Mouse (Mus musculus) lung, embryonic 16.5 days (tissue): ENCODE results near the gene Tnik. TPM values are rescaled to one million over a fixed set of nuclear protein-coding genes. Genes with fewer than 3 reads are reported as not detected.

Experiments used
- ATAC-seq: fragments of 200-750 bp; cut with Nextera tagmentation; 2 replicates; pipeline ENCODE4 v1.8.0; 2017; ENCODE audit warnings: low read depth, mild to moderate bottlenecking, moderate library complexity
- H3K27ac ChIP-seq: fragments of 300-500 bp; sonication (generic); 2 replicates; pipeline ENCODE4 v1.5.1; 2014; ENCODE audit warnings: mild to moderate bottlenecking, control low read depth, low read length
- H3K27me3 ChIP-seq: fragments of 300-500 bp; sonication (generic); 2 replicates; pipeline ENCODE4 v1.6.1; 2014; ENCODE audit warnings: low read depth, low read length, mixed read lengths; ENCODE audit not compliant: control insufficient read depth, insufficient read depth
- H3K36me3 ChIP-seq: fragments of 300-500 bp; sonication (generic); 2 replicates; pipeline ENCODE4 v1.6.1; 2014; ENCODE audit warnings: low read length; ENCODE audit not compliant: control insufficient read depth, insufficient read depth
- H3K4me1 ChIP-seq: fragments of 300-500 bp; sonication (generic); replicated peaks from 2 replicates; pipeline ENCODE4 v1.6.1; 2014; ENCODE audit warnings: low read length, mixed read lengths; ENCODE audit not compliant: control insufficient read depth, insufficient read depth
- H3K4me2 ChIP-seq: fragments of 300-500 bp; sonication (generic); 2 replicates; pipeline ENCODE4 v1.6.1; 2014; ENCODE audit warnings: low read depth, low read length, control low read depth
- H3K4me3 ChIP-seq: fragments of 300-500 bp; sonication (generic); 2 replicates; pipeline ENCODE4 v1.5.1; 2014; ENCODE audit warnings: mild to moderate bottlenecking, low read length, control low read depth
- H3K9ac ChIP-seq: fragments of 300-500 bp; sonication (generic); 2 replicates; pipeline ENCODE4 v1.6.1; 2014; ENCODE audit warnings: low read length, control low read depth
- H3K9me3 ChIP-seq: fragments of 300-500 bp; sonication (generic); 2 replicates; pipeline ENCODE4 v1.6.1; 2016; ENCODE audit warnings: low read length; ENCODE audit not compliant: control insufficient read depth
- WGBS: fragments of 180-500 bp; shearing (Covaris S2); extraction: QIAGEN DNeasy Blood & Tissue Kit; methylation state at CpG from one replicate; pipeline ENCODE4 v1.1.7; 2014; 5-methylcytosine and 5-hydroxymethylcytosine counted together
- polyA plus RNA-seq: library from polyadenylated mRNA; unstranded; fragments of >200 nt; fragmentation: Nextera tagmentation; extraction: Ambion mirVana; gene quantifications from 2 replicates; pipeline ENCODE4 v1.2.1, GENCODE M21; 2015

Gene Tnik
- polyA plus RNA-seq, 1 experiment from 2014 or later = 10.4 TPM

GRCm38 (mm10) chr3:28599476-28599875 is 336.5 kb downstream of the Tnik start:
- H3K9me3 ChIP-seq = no peaks in the 10 kb centered on the region
- no peaks in the 10 kb centered on the region for H3K36me3 ChIP-seq
- H3K9ac ChIP-seq = no peak overlapping the region

GRCm38 (mm10) chr3:28606741-28607140 is 343.7 kb downstream of the Tnik start:
- H3K9me3 ChIP-seq = no peaks in the 10 kb centered on the region
- WGBS = 52% methylated on average over 1 of the region's 1 CpGs
- no peak overlapping the region for H3K4me2 ChIP-seq
- no peaks in the 10 kb centered on the region for H3K4me1 ChIP-seq
- no peak overlapping the region for H3K9ac ChIP-seq
- H3K4me3 ChIP-seq = no peak overlapping the region
- no peaks in the 10 kb centered on the region for H3K27me3 ChIP-seq
- no peak overlapping the region for H3K27ac ChIP-seq
- ATAC-seq = no peak
- H3K36me3 ChIP-seq = no peaks in the 10 kb centered on the region

More at GRCm38 (mm10) chr3:28599476-28599875, 336.5 kb downstream of the Tnik start:
- WGBS = 82% methylated on average over 2 of the region's 2 CpGs
- Histone ChIP-seq H3K27me3 (no peaks in the 10 kb centered on the region), H3K4me2 (no peak overlapping the region), H3K27ac (no peak overlapping the region), H3K4me3 (no peak overlapping the region), H3K4me1 (no peaks in the 10 kb centered on the region)
- ATAC-seq = no peak

DNA sequence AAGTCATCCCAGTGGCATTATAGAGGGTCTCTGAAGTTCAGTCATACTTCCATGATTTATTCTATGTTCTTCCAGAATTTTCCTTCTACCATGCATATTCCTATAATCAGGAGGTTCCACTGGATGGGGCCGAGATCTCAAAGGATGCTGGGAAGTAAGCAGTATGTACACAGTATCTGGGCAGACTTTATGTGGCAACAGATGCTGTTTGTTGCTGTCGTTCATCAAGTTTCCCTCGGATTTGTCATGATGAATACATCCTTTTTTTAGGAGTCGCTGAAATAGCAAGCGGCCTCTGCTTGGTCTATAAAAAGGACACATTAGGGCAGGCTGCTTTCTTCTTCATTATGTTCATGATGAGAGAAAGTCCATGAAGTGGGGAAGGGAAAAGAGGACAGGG is 349.3 kb downstream of the Tnik start:
- Histone ChIP-seq H3K9me3 (no peaks in the 10 kb centered on the region), H3K27me3 (no peaks in the 10 kb centered on the region)
- 74% methylated on average over 5 of the region's 5 CpGs for WGBS

DNA sequence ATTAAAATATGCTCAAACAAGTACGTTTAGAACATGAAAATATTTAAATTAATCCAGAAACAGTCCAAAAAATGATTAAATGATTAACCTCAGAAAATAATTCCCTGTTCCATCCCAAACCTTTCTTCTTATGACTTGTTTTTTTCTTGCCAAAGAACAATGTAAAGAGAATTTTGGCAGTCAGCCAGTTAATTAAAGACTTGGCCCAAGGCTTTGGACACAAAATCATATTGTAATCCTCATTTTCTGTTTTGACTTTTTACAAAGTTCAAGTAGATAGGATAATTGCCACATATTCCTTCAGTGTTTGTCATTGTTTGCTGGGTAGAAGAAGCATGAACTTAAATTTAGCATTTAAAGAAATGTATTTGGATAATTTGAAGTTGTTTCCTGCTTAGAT is 353.4 kb downstream of the Tnik start:
- 34% methylated on average over 1 of the region's 1 CpGs for WGBS
- H3K36me3 ChIP-seq = no peaks in the 10 kb centered on the region
- H3K4me3 ChIP-seq = no peak overlapping the region
- no peak overlapping the region for H3K4me2 ChIP-seq
- no peaks in the 10 kb centered on the region for H3K4me1 ChIP-seq
- no peaks in the 10 kb centered on the region for H3K9me3 ChIP-seq
- no peak overlapping the region for H3K9ac ChIP-seq
- no peaks in the 10 kb centered on the region for H3K27me3 ChIP-seq
- H3K27ac ChIP-seq = no peak overlapping the region
- ATAC-seq = no peak

More for the DNA sequence above, 349.3 kb downstream of the Tnik start:
- no peak overlapping the region for H3K9ac ChIP-seq
- no peak overlapping the region for H3K4me3 ChIP-seq
- H3K27ac ChIP-seq = no peak overlapping the region
- no peak overlapping the region for H3K4me2 ChIP-seq
- ATAC-seq = no peak
- no peaks in the 10 kb centered on the region for H3K36me3 ChIP-seq
- no peaks in the 10 kb centered on the region for H3K4me1 ChIP-seq

DNA sequence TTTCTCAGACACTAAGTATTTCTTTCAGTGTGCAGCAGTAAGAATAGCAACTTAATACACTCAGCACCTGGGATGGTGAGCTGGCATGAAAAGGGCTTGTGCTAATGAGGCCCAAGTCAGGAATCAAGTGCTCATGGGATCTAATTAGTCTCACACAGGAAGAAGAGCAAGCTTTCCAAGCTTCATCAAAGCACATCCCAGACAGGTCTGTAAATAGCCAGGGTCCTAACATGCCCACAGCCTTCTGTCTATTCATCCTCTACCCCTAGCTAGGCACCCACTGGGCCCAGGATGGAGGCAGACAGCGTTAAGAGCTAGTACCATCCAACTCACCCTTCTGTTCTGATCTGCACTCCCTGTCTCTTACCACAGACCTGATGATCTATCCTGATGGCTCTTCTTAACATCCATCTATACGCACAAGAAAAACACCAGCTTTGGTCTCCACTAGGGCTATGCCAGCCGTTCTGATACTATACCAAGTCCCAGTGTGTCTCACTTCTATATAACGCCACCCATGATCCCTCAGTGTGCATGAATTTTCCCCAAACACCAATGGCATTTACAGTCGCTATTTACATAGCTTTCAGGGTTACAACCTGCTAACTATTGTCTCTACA is 354.1 kb downstream of the Tnik start:
- Histone ChIP-seq H3K27me3 (no peaks in the 10 kb centered on the region), H3K4me2 (no peak overlapping the region), H3K9me3 (no peaks in the 10 kb centered on the region), H3K9ac (no peak overlapping the region), H3K27ac (no peak overlapping the region), H3K36me3 (no peaks in the 10 kb centered on the region), H3K4me3 (no peak overlapping the region), H3K4me1 (no peaks in the 10 kb centered on the region)
- WGBS = 86% methylated on average over 5 of the region's 5 CpGs
- no peak for ATAC-seq

DNA sequence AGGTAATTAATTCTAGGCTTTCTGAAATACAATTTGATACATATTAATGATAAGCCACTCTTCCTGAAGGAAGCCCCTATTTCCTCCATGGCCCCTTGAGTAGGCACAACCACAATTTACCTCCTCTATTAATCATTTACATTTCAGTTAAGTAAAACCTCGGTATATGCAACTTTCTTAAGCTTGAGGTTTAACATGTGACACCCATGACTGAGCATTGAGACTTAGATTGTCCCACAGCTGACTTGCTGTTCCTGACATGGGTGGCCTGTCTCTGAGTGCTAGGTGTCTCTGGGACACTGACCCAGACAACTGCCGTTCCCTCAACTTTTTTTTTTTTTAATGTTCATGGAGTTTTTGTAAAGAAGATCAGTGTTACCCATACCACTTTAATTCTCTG is 358.8 kb downstream of the Tnik start:
- no peak overlapping the region for H3K27ac ChIP-seq
- WGBS = 47% methylated on average over 2 of the region's 2 CpGs
- no peak overlapping the region for H3K9ac ChIP-seq
- H3K9me3 ChIP-seq = no peaks in the 10 kb centered on the region
- no peak overlapping the region for H3K4me2 ChIP-seq
- H3K36me3 ChIP-seq = no peaks in the 10 kb centered on the region
- H3K4me3 ChIP-seq = no peak overlapping the region
- no peaks in the 10 kb centered on the region for H3K27me3 ChIP-seq
- no peak for ATAC-seq
- H3K4me1 ChIP-seq = no peaks in the 10 kb centered on the region

DNA sequence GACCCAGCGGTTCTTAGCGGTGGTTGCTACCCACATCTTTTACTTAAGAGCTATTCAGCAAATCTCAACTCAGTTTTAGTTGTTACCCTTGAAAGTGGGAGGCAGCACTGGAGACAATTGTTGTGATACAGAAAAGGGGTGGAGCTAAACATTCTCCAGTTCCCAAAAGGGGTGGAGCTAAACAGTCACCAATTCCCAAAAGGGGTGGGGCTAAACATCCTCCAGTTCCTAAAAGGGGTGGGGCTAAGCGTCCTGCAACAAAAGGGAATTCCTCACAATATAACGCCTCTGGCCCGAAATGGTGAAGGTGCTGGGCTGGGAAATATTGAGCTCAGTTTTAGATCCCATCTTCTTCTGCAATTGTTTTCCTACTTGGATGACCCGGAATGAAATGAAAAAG is 363.8 kb downstream of the Tnik start:
- H3K27me3 ChIP-seq = no peaks in the 10 kb centered on the region
- no peaks in the 10 kb centered on the region for H3K36me3 ChIP-seq
- no peak for ATAC-seq
- no peak overlapping the region for H3K27ac ChIP-seq
- H3K4me1 ChIP-seq = no peaks in the 10 kb centered on the region
- H3K9ac ChIP-seq = no peak overlapping the region
- 94% methylated on average over 6 of the region's 6 CpGs for WGBS
- no peak overlapping the region for H3K4me2 ChIP-seq
- H3K9me3 ChIP-seq = no peaks in the 10 kb centered on the region
- H3K4me3 ChIP-seq = no peak overlapping the region

GRCm38 (mm10) chr3:28636778-28637177 is 373.8 kb downstream of the Tnik start:
- H3K36me3 ChIP-seq = no peaks in the 10 kb centered on the region
- ATAC-seq = no peak
- H3K4me3 ChIP-seq = no peak overlapping the region
- H3K4me2 ChIP-seq = no peak overlapping the region
- no peaks in the 10 kb centered on the region for H3K27me3 ChIP-seq
- H3K9ac ChIP-seq = no peak overlapping the region
- no peak overlapping the region for H3K27ac ChIP-seq
- H3K9me3 ChIP-seq = no peaks in the 10 kb centered on the region
- no peaks in the 10 kb centered on the region for H3K4me1 ChIP-seq
- 69% methylated on average over 4 of the region's 4 CpGs for WGBS

GRCm38 (mm10) chr3:28638957-28639356 is 375.9 kb downstream of the Tnik start:
- no peaks in the 10 kb centered on the region for H3K4me1 ChIP-seq
- no peak overlapping the region for H3K9ac ChIP-seq
- H3K27ac ChIP-seq = no peak overlapping the region
- no peak overlapping the region for H3K4me3 ChIP-seq
- H3K27me3 ChIP-seq = no peaks in the 10 kb centered on the region
- ATAC-seq = no peak
- 69% methylated on average over 2 of the region's 2 CpGs for WGBS
- H3K36me3 ChIP-seq = no peaks in the 10 kb centered on the region
- no peak overlapping the region for H3K4me2 ChIP-seq
- no peaks in the 10 kb centered on the region for H3K9me3 ChIP-seq
